Mouse (Mus musculus) retina, adult 2 months (tissue): ENCODE results near the gene Rgma.

Experiments used
- DNase-seq: peaks from one replicate; pipeline ENCODE4 v3.0.0-alpha.2; 2012; ENCODE audit warnings: low read depth, low spot score

Gene Rgma

GRCm38 (mm10) chr7:73375257-73376100, at the start of gene Rgma:
Rgma (plus strand) TSS chr7:73375509.
- no peak for DNase-seq

DNA sequence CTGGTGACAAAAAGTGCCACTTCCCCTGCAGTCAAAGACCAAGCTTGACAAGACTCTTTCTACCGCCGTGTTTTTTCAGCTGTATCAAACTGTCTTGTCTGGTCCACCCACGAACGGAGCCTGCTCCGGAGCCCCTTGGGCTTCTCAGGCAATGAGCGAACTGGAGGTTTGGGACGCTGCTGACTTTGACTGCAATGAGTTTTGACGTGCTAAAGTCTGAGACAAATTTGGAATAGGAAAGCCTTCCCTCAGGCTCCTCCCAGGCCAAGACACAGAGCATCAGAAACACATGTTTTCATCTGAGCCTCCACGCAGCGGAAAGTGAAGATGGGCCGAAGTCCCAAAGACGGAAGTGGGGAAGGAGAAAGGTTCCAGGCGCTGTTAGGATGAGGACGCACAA, 49.1 kb upstream of the Rgma start:
- no peak for DNase-seq

GRCm38 (mm10) chr7:73326680-73327079, 48.6 kb upstream of the Rgma start:
- DNase-seq, result no peak

GRCm38 (mm10) chr7:73327193-73327592, 48.1 kb upstream of the Rgma start:
- DNase-seq, result no peak

DNA sequence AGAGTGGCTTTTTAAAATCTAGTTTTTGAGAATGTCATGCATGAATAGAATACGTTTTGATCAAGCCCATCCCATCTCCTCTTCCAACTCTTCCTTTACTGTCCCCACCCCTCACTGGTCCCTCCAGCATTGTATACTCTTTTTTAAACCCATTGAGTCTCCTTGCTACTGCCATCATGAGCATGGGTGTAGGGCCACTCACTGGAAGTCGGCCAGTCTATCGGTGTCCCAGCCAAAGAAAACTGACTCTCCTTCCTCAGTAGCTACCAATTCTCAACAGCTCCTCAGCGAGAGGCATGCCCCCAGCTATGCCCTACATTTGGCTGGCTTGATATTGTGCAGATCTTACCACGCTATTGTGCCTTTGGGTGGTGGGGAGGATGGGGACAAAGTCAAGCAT, 47.7 kb upstream of the Rgma start:
- DNase-seq, result no peak

GRCm38 (mm10) chr7:73328653-73329207, 46.6 kb upstream of the Rgma start:
- no peak for DNase-seq

- no peak for DNase-seq
These were observed 44.6 kb upstream of the Rgma start for GRCm38 (mm10) chr7:73330754-73331153.

DNA sequence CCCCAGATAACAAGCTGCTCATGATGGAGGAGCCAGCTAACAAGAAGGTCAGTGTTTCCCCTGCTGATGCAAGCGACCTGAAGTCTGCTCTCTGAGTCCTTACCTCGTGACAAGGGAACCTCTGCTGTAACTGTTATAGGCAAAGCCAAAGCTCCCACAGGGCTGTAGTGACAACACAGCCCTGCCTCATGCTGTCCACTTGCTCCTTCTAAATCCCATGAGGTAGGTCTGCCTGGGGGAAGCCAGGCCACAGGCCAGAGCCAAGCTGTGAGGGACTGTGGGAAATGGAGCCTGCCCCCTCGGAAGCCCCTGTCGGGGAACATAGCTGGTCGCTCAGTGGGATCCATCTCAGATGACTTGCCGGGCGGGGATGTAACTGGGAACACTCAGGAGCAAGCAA, 43.7 kb upstream of the Rgma start:
- DNase-seq, result no peak

GRCm38 (mm10) chr7:73333398-73333988, 41.8 kb upstream of the Rgma start:
- no peak for DNase-seq

DNA sequence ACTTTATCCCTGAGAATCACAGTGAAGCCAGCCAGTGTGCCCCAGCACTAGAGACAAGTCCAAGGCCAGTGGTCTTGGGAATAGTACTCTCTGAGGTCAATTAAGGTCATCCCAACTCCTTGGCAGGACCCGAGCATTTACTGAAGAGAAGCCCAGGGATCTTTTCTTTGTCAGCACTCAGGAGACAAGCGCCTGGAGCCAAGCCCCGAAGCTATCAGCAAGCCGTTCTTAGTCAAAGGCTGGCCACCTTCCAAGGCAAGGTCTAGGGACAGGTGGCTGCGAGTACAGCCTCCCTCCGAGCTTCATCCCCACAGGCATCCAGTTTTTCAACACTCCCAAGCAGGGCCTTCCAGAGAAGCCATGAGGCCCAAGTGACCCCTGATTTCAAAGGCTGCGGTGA, 40.4 kb upstream of the Rgma start:
- DNase-seq, result no peak

DNA sequence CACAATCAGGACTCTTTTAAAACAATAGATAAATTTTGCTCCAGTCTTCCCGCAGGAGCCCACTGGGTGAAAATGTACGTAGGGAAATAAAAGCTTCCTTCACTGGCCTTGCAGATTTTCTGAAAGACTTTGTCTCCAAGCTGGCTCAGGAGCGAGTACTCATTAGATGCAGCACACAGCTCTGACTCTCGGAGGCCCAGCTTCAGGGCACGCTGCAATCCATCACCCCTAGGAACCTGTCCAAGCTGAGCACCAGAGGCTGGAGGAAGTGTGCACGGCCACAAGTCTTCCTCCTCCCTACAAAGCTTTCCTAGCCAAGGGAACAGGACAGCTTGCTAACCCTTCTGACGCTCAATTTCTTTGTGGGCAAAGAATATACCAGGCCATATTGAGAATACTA, 38.9 kb upstream of the Rgma start:
- no peak for DNase-seq

DNA sequence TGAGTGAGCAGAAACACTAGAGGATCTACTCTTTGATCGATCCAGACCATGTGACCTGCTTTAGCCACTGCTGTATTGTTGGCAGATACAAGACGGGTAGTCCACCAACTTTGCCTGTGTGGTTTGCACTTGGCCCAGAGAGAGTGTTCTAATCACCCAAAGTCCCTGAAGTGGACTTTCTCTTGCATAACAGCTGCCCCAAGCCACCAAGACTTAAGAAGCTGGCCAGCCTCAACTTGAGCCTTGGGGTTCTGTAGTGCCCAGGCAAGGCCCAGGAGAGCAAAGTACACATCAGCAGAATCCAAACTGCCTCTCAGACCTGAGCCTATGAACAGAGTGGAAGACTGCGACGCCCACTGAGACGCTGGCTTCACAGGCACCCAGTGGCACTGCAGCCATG, 37.0 kb upstream of the Rgma start:
- no peak for DNase-seq

DNA sequence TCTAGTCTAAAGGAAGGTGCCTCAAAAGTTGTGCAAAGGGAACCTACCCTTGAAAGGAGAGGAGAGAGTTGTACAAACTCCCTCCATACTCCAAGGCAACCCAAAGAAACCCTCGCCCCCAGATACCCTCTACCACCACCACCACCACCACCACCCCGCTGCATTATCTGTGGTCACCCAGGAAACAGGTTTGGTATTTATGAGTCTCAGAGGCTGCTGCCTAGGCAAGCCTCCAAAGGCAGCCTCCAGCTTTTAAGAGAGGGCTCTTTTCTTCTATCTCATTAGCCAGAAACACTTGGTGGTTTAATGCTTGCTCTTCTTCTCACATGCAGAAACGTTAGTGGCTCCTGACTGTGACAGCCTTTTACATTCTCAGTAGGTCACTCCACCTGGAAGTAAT, 31.5 kb upstream of the Rgma start:
- no peak for DNase-seq

- DNase-seq, result no peak
These were observed 26.7 kb upstream of the Rgma start for GRCm38 (mm10) chr7:73348585-73349124.

GRCm38 (mm10) chr7:73349158-73349557, 26.2 kb upstream of the Rgma start:
- no peak for DNase-seq

DNA sequence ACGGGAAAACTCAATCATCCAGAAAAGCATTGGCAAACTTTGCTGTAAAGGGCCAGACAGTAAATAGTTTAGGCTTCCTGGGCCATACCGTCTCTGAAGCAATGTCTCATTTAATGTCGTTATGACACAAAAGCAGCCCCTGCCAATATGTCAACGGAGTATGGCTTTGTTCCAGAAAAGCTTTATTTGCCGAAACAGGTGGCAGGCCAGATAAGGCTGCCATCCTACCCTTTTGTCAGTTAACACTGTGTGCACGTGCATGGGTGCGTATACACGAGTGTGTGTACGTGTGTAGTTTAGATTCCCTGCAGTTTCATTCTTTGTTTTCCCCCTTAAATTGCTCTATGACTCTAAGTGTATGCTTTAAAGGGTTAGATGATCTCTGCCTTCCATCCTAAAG, 20.1 kb upstream of the Rgma start:
- no peak for DNase-seq

GRCm38 (mm10) chr7:73356901-73357300, 18.4 kb upstream of the Rgma start:
- DNase-seq, result no peak

DNA sequence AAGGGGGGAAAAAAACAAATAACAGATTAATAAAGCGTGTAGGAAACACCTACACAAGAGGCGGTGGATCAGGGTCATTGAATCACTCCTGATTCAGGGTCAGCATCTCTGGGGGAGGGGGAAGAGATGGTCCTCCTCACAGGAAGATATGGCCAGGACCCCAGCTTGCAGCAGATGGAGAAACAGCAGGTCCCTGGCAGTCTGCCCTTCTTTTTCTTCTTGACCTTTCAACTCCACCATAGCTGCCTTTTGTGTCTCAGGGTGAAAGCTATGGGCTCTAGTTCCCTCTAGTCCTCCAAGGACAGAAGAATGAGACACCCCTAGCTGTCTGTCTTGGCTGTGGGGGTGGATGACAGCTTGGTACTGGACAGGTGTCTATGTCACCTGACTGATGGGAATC, 17.7 kb upstream of the Rgma start:
- no peak for DNase-seq

DNA sequence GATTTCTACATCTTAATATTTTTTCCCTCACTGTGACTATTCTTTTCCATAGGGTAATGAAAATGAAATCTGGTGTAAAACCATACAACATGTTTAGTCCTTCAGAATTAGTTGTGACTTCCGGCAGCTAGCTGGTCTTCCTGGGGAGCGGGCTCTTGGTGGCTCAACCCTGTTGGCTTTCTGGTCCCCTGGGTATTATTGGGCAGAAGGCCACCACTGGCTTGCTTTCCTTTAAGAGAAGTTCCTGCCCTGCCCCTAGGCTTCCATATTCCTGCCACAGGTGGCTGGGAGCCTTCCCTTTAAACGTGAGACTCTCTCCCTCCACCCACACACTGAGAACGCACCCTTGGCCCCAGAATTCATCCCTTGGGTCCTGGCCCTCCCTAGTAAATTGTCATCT, 9.8 kb upstream of the Rgma start:
- no peak for DNase-seq

DNA sequence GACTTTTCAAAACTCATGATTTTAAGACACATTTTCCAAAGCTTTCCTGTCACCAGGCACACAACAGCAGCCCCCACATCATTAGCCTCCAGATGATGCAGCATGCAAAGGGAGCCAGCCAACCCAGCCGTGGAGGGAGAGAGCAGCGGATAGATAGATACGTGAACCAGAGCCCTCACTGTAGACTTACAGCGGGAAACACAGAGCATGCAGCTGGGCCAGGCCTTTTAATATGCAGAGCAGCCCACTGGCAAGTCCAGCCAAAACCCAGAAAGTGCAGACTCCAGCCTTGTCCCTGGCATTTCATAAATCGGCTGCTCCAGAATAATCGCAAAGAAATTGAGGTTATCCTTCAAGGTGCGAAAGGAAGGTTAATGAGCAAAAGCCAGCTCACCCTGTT, 9.3 kb upstream of the Rgma start:
- DNase-seq, result no peak

DNA sequence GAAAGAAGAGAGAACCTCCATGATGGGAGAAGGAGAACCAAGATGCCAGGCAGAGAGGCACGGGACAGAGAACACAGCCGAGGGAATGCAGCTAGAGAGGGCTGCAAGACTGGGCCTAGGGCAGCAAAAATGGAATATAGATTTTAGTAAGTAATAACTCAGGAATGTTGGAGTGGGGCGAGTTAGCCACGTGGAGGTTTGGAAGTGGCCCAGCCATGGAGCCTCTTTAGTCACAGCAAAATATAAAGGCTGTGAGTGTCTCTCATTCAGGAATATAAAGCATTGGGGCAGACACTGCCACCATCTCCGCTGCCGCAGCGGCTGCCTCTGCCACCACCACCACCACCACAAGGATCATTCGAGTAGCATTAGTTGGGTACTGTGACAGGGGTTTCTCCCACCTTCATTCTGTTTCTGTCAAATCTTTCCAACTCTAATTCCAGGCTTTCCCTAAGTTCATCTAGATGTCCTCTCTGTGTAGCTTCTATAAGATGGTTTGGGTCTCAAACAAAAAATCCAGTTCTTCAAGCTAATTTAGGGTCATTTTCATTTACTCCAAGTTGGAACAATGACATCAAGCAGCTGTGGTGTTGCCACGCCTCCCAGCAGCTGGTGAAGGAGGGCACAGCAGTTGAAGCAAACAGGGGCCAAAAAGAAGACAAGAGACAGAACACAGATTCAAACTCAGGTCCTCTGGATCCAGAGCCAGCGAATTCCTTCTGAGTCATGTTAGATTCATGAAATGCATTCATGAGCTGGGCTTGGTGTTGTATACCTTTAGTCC, 7.4 kb upstream of the Rgma start:
- DNase-seq, result no peak

DNA sequence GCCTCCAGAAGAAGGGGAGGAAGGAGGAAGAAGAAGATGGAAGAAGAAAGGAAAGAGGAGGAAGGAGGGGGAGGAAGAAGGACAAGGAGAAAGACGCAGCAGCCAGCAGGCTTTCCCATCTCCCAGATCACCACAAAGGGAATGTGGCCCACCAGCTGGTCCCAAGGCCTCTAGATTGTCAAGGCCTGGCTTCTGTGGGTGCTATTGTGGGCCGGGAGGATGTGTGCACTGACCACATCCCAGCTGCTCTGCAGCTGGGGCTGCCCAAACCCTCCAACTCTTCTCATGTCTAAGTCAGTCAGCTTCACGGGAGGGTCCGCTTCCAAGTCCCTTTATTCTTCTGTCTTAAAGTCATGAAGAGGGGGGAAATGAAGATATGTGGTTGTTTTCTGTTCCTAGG, 5.3 kb upstream of the Rgma start:
- no peak for DNase-seq
